Comparison of ENCODE assay signal across 8 mouse cellular contexts in genomic region chr10:75893089-75893750, GRCm38 (mm10). TPM values are rescaled to one million over a fixed set of nuclear protein-coding genes. Genes with fewer than 3 reads are reported as not detected.
DNase-seq lines count a peak whose midpoint lies in the region; ATAC-seq and TF ChIP-seq lines count a peak whose summit lies in the region.

Gene Derl3, plus strand, starts transcription at chr10:75893413.

- peak; percentile 46 for TF ChIP-seq POLR2A in CH12.LX (IDR thresholded peaks at IDR 0.05; ENCODE audit: low read depth, low read length)

- intact Hi-C loops in heart, postnatal 10 days (cut with DNase I) = no loop called here

- no peak for TF ChIP-seq CTCF in CH12.LX (conservative IDR thresholded peaks at IDR 0.05 in 1 of 2, IDR thresholded peaks at IDR 0.05 in 1 of 2; ENCODE audit: low read depth in 2 of 2, low read length in 2 of 2)
- TF ChIP-seq CTCF in stomach, postnatal 0 days (IDR thresholded peaks at IDR 0.05; ENCODE audit: low read depth) = no peak

- H3K79me2 ChIP-seq in CH12.LX (replicated peaks; ENCODE audit: control insufficient read depth, extremely low read depth, insufficient read depth, poor library complexity, severe bottlenecking) = no peaks in the 10 kb centered on the region

- peaks cover 33 to 72% of the 10 kb centered on the region in 2 experiments for H3K4me1 ChIP-seq in CH12.LX (ENCODE audit: control insufficient read depth in 1 of 2, insufficient read depth in 2 of 2)
- H3K4me1 ChIP-seq in forebrain, embryonic 14.5 days (ENCODE audit: control insufficient read depth, insufficient read depth, low read length) = peaks cover 7% of the 10 kb centered on the region
- peaks cover 15% of the 10 kb centered on the region for H3K4me1 ChIP-seq in liver, embryonic 15.5 days (replicated peaks)
- H3K4me1 ChIP-seq in neural tube, embryonic 12.5 days = peaks cover 12% of the 10 kb centered on the region
- H3K4me1 ChIP-seq in stomach, postnatal 0 days (replicated peaks; ENCODE audit: control insufficient read depth, insufficient read depth) = 0 out of 2 replicates have a peak, but pooled peaks cover under 1% of the 10 kb centered on the region

- TF ChIP-seq RAD21 in CH12.LX (IDR thresholded peaks at IDR 0.05; ENCODE audit: low read depth, low read length) = no peak

- H3K27ac ChIP-seq in CH12.LX (ENCODE audit: insufficient read depth, low read depth) = peak within 1 kb of the TSS; percentile 99
- H3K27ac ChIP-seq in forebrain, embryonic 14.5 days (ENCODE audit: low read depth, low read length) = peak within 1 kb of the TSS; percentile 49; the same call in 1 of the 2 replicates
- no peak within 1 kb of the TSS for H3K27ac ChIP-seq in liver, embryonic 15.5 days (replicated peaks)
- H3K27ac ChIP-seq in neural tube, embryonic 12.5 days = no peak within 1 kb of the TSS
- H3K27ac ChIP-seq in stomach, postnatal 0 days (replicated peaks) = no peak within 1 kb of the TSS; the same call in none of the 2 replicates

- ATAC-seq in cerebellum, adult (ENCODE audit: insufficient number of reproducible peaks, low FRiP score, low TSS enrichment) = peak; percentile 99
- ATAC-seq in forebrain, embryonic 14.5 days = peak; percentile 99
- peak; percentile 98 for ATAC-seq in liver, embryonic 15.5 days (ENCODE audit: insufficient read depth)
- peak; percentile 99 for ATAC-seq in neural tube, embryonic 12.5 days (ENCODE audit: low FRiP score, low read depth)
- peak; percentile 100 for ATAC-seq in stomach, postnatal 0 days (ENCODE audit: low FRiP score, low TSS enrichment)

- 1% methylated on average over 50 of the region's 51 CpGs for WGBS in forebrain, embryonic 14.5 days
- 2% methylated on average over 50 of the region's 51 CpGs for WGBS in liver, embryonic 15.5 days (ENCODE audit: insufficient replicate concordance)
- 1% methylated on average over 51 of the region's 51 CpGs for whole genome bisulfite sequencing in neural tube, embryonic 12.5 days
- WGBS in stomach, postnatal 0 days = 1% methylated on average over 41 of the region's 51 CpGs

- dilution Hi-C loops in CH12.LX (cut with MboI; ENCODE audit: extremely low pct_ligation_motif_present, extremely low pct_unique_long_range_greater_than_20kb, low sequenced_read_pairs) = no loop called here

- peak; percentile 100 for DNase-seq in CH12.LX (ENCODE audit: extremely low read depth)
- peak; percentile 98 for DNase-seq in forebrain, embryonic 14.5 days (ENCODE audit: low spot score)
- peak; percentile 90 to 91 for DNase-seq in heart, postnatal 10 days
- peak; percentile 93 to 96 for DNase-seq in kidney, postnatal 4 days
- peak; percentile 98 for DNase-seq in stomach, postnatal 0 days (ENCODE audit: low spot score)

- no peaks in the 10 kb centered on the region for H3K27me3 ChIP-seq in CH12.LX (replicated peaks)
- no peaks in the 10 kb centered on the region for H3K27me3 ChIP-seq in forebrain, embryonic 14.5 days (replicated peaks; ENCODE audit: control insufficient read depth, insufficient read depth, low read length)
- peaks cover 4% of the 10 kb centered on the region; the same call in 1 of the 2 replicates for H3K27me3 ChIP-seq in liver, embryonic 15.5 days
- H3K27me3 ChIP-seq in neural tube, embryonic 12.5 days (replicated peaks) = no peaks in the 10 kb centered on the region
- H3K27me3 ChIP-seq in stomach, postnatal 0 days (ENCODE audit: control insufficient read depth, insufficient read depth, low read length) = no peaks in the 10 kb centered on the region

- H3K4me2 ChIP-seq in CH12.LX (ENCODE audit: insufficient read depth, low read depth, poor library complexity, severe bottlenecking) = peak within 1 kb of the TSS; percentile 76
- peak within 1 kb of the TSS; percentile 87 for H3K4me2 ChIP-seq in forebrain, embryonic 14.5 days (ENCODE audit: low read length)
- H3K4me2 ChIP-seq in liver, embryonic 15.5 days = peak within 1 kb of the TSS; percentile 89
- H3K4me2 ChIP-seq in neural tube, embryonic 12.5 days (replicated peaks) = peak within 1 kb of the TSS; percentile 89
- peak within 1 kb of the TSS; percentile 74 for H3K4me2 ChIP-seq in stomach, postnatal 0 days (replicated peaks; ENCODE audit: low read depth)

- in situ Hi-C loops in CH12.LX (cut with MboI; ENCODE audit: low pct_ligation_motif_present, low pct_unique_long_range_greater_than_20kb, low sequenced_read_pairs) = no loop called here

- TF ChIP-seq EP300 in CH12.LX (IDR thresholded peaks at IDR 0.05; ENCODE audit: low read length) = no peak
- no peak for TF ChIP-seq EP300 in stomach, postnatal 0 days (optimal IDR thresholded peaks at IDR 0.05)

- H3K9me3 ChIP-seq in CH12.LX (replicated peaks; ENCODE audit: low read length) = no peaks in the 10 kb centered on the region
- no peaks in the 10 kb centered on the region for H3K9me3 ChIP-seq in forebrain, embryonic 14.5 days (replicated peaks; ENCODE audit: control insufficient read depth, low read length)
- H3K9me3 ChIP-seq in liver, embryonic 15.5 days (replicated peaks) = no peaks in the 10 kb centered on the region
- no peaks in the 10 kb centered on the region for H3K9me3 ChIP-seq in neural tube, embryonic 12.5 days
- H3K9me3 ChIP-seq in stomach, postnatal 0 days (ENCODE audit: control insufficient read depth, low read length) = no peaks in the 10 kb centered on the region

- peaks cover 7 to 43% of the 10 kb centered on the region in 2 experiments for H3K36me3 ChIP-seq in CH12.LX (replicated peaks in 1 of 2; ENCODE audit: control insufficient read depth in 1 of 2, insufficient read depth in 1 of 2, low read length in 1 of 2)
- H3K36me3 ChIP-seq in forebrain, embryonic 14.5 days (ENCODE audit: control insufficient read depth, insufficient read depth, low read length) = peaks cover 47% of the 10 kb centered on the region
- peaks cover 28% of the 10 kb centered on the region for H3K36me3 ChIP-seq in liver, embryonic 15.5 days (replicated peaks)
- H3K36me3 ChIP-seq in neural tube, embryonic 12.5 days = peaks cover 34% of the 10 kb centered on the region
- H3K36me3 ChIP-seq in stomach, postnatal 0 days (ENCODE audit: control insufficient read depth, insufficient read depth, low read length) = peaks cover 15% of the 10 kb centered on the region

- H3K9ac ChIP-seq in CH12.LX (ENCODE audit: insufficient read depth, low read depth) = peak within 1 kb of the TSS; percentile 9; the same call in 1 of the 2 replicates
- peak within 1 kb of the TSS; percentile 51 for H3K9ac ChIP-seq in forebrain, embryonic 14.5 days (ENCODE audit: low read length)
- H3K9ac ChIP-seq in liver, embryonic 15.5 days = peak within 1 kb of the TSS; percentile 33; the same call in 1 of the 2 replicates
- peak within 1 kb of the TSS; percentile 49 for H3K9ac ChIP-seq in neural tube, embryonic 12.5 days
- peak within 1 kb of the TSS; percentile 59 for H3K9ac ChIP-seq in stomach, postnatal 0 days (ENCODE audit: low read length)

- H3K4me3 ChIP-seq in CH12.LX (replicated peaks in 1 of 3; ENCODE audit: low read depth in 2 of 3, low read length in 2 of 3, poor library complexity in 1 of 3) = peak within 1 kb of the TSS; percentile 47 to 63 (median 55)
- peak within 1 kb of the TSS; percentile 36 for H3K4me3 ChIP-seq in forebrain, embryonic 14.5 days (ENCODE audit: low read depth, low read length)
- peak within 1 kb of the TSS; percentile 50 for H3K4me3 ChIP-seq in liver, embryonic 15.5 days (replicated peaks)
- H3K4me3 ChIP-seq in neural tube, embryonic 12.5 days = peak within 1 kb of the TSS; percentile 37
- peak within 1 kb of the TSS; percentile 38 for H3K4me3 ChIP-seq in stomach, postnatal 0 days (ENCODE audit: low read depth, low read length)

TF ChIP-seq in CH12.LX, 34 proteins besides CTCF, POLR2A, EP300 and RAD21 (continues in another document):
- TF ChIP-seq USF2 (conservative IDR thresholded peaks at IDR 0.05; ENCODE audit: low read depth, low read length) (peak; percentile 51), KAT2A (IDR thresholded peaks at IDR 0.05; ENCODE audit: insufficient replicate concordance, low read length) (0 out of 2 replicates have a peak, but pooled peaks have one; percentile 34), ETS1 (conservative IDR thresholded peaks at IDR 0.05; ENCODE audit: low read depth, low read length) (no peak), NRF1 (IDR thresholded peaks at IDR 0.05; ENCODE audit: low read depth, low read length) (0 out of 2 replicates have a peak, but pooled peaks have one; percentile 22), SIN3A (IDR thresholded peaks at IDR 0.05; ENCODE audit: low read length) (peak; percentile 99), IRF4 (IDR thresholded peaks at IDR 0.05; ENCODE audit: low read depth, low read length) (peak; percentile 19; the same call in 1 of the 2 replicates), RCOR1 (conservative IDR thresholded peaks at IDR 0.05; ENCODE audit: low read depth, low read length) (no peak), JUN (IDR thresholded peaks at IDR 0.05; ENCODE audit: insufficient read depth, low read depth, low read length) (no peak), TCF12 (IDR thresholded peaks at IDR 0.05; ENCODE audit: low read depth, low read length) (peak; percentile 41), GABPA (IDR thresholded peaks at IDR 0.05; ENCODE audit: insufficient replicate concordance, low read depth, low read length) (no peak), MXI1 (IDR thresholded peaks at IDR 0.05; ENCODE audit: low read depth, low read length) (peak; percentile 89), ZMIZ1 (IDR thresholded peaks at IDR 0.05; ENCODE audit: low read depth, low read length) (no peak), ELF1 (IDR thresholded peaks at IDR 0.05; ENCODE audit: low read depth, low read length) (peak; percentile 73), NELFE (IDR thresholded peaks at IDR 0.05; ENCODE audit: low read depth, low read length) (no peak), PAX5 (IDR thresholded peaks at IDR 0.05; ENCODE audit: low read length) (no peak), MAX (IDR thresholded peaks at IDR 0.05; ENCODE audit: low read length) (peak; percentile 99), CHD1 (IDR thresholded peaks at IDR 0.05; ENCODE audit: low read depth, low read length) (no peak), CHD2 (IDR thresholded peaks at IDR 0.05; ENCODE audit: low read length) (peak; percentile 85), MYC (IDR thresholded peaks at IDR 0.05; ENCODE audit: low read depth, low read length) (peak; percentile 55; the same call in 1 of the 2 replicates), HCFC1 (IDR thresholded peaks at IDR 0.05; ENCODE audit: low read depth, low read length) (peak; percentile 62), ZNF384 (IDR thresholded peaks at IDR 0.05; ENCODE audit: low read depth, low read length) (no peak)

RNA-seq across cellular contexts. Expression of gene Derl3, which starts in this region (rescaled TPM):
- total RNA-seq in CH12.LX (2012; rRNA removed) (13.1 and 20.4 TPM in 2 replicates), CH12.LX (2014; rRNA removed) (33.9 and 36.6 TPM in 2 replicates)
- polyA plus RNA-seq in CH12.LX (2012; ENCODE audit: insufficient read length, low read depth) = 28.9 and 36.2 TPM in 2 replicates
- 1.6 and 1.7 TPM in 2 replicates for polyA plus RNA-seq in forebrain, embryonic 14.5 days (2014; fragmentation: Nextera tagmentation; extraction: Ambion mirVana)
- under 1 TPM in 1 of 2 experiments, not detected in 1; 0.48 TPM for total RNA-seq in heart, postnatal 10 days (2021)
- polyA plus RNA-seq in liver, embryonic 15.5 days (2015; fragmentation: Nextera tagmentation; extraction: Ambion mirVana) = 0.53 and 0.67 TPM in 2 replicates
- polyA plus RNA-seq in neural tube, embryonic 12.5 days (2016; fragmentation: Nextera tagmentation; extraction: Ambion mirVana) = 2.7 TPM in 2 replicates
- polyA plus RNA-seq in stomach, postnatal 0 days (2015; fragmentation: Nextera tagmentation; extraction: Ambion mirVana) = 23.6 and 32.3 TPM in 2 replicates

Comparison
In these comparisons a context has a peak if more than half of its experiments do, and no peak if none do; other contexts are left out.
1. RNA of gene Derl3 (total RNA-seq): 13.1 to 36.6 TPM in CH12.LX; 0.48 TPM in heart, postnatal 10 days; every median in the first group is over 4 times any median in the second.
2. Peak in DNase-seq in heart, postnatal 10 days; RNA of the gene not detected or under 1 TPM.
3. Peak in ATAC-seq, H3K4me3 ChIP-seq, H3K9ac ChIP-seq and H3K4me2 ChIP-seq in liver, embryonic 15.5 days; RNA of the gene not detected or under 1 TPM.
4. H3K27ac ChIP-seq: peak in CH12.LX (single experiment) and forebrain, embryonic 14.5 days (single experiment); none in liver, embryonic 15.5 days (single experiment), neural tube, embryonic 12.5 days (single experiment) and stomach, postnatal 0 days (single experiment).
5. H3K9ac ChIP-seq: peak in every context shown above with its lines; median percentile 59 in stomach, postnatal 0 days; 51 in forebrain, embryonic 14.5 days; 49 in neural tube, embryonic 12.5 days; 33 in liver, embryonic 15.5 days; 9 in CH12.LX.
6. Peak in every context shown above with its lines, with median percentiles within 50 percentile points of each other: DNase-seq, H3K4me2 ChIP-seq, H3K4me3 ChIP-seq and ATAC-seq.